Mouse (Mus musculus) liver, embryonic 12.5 days (tissue): ENCODE results near the gene Syt13. TPM values are rescaled to one million over a fixed set of nuclear protein-coding genes. Genes with fewer than 3 reads are reported as not detected.
A peak's percentile ranks its signal among the peaks of the same experiment; 100 is the strongest.

Experiments
- ATAC-seq: fragments of 200-750 bp; cut with Nextera tagmentation; 2 replicates; pipeline ENCODE4 v1.8.0; 2017; ENCODE audit warnings: moderate number of reproducible peaks, mild to moderate bottlenecking, moderate library complexity
- H3K27ac ChIP-seq: fragments of 300-500 bp; sonication (generic); 2 replicates; pipeline ENCODE4 v1.5.1; 2016; ENCODE audit warnings: mild to moderate bottlenecking
- H3K27me3 ChIP-seq: fragments of 300-500 bp; sonication (generic); replicated peaks from 2 replicates; pipeline ENCODE4 v1.6.1; 2016; ENCODE audit warnings: mild to moderate bottlenecking, moderate library complexity
- H3K36me3 ChIP-seq: fragments of 300-500 bp; sonication (generic); 2 replicates; pipeline ENCODE4 v1.6.1; 2016; ENCODE audit warnings: mild to moderate bottlenecking, moderate library complexity
- H3K4me1 ChIP-seq: fragments of 300-500 bp; sonication (generic); 2 replicates; pipeline ENCODE4 v1.6.1; 2016
- H3K4me2 ChIP-seq: fragments of 300-500 bp; sonication (generic); 2 replicates; pipeline ENCODE4 v1.6.1; 2016; ENCODE audit warnings: mild to moderate bottlenecking, moderate library complexity
- H3K4me3 ChIP-seq: fragments of 300-500 bp; sonication (generic); 2 replicates; pipeline ENCODE4 v1.5.1; 2016; ENCODE audit warnings: mild to moderate bottlenecking, moderate library complexity
- H3K9ac ChIP-seq: fragments of 300-500 bp; sonication (generic); 2 replicates; pipeline ENCODE4 v1.6.1; 2016; ENCODE audit warnings: mild to moderate bottlenecking, moderate library complexity
- H3K9me3 ChIP-seq: fragments of 300-500 bp; sonication (generic); replicated peaks from 2 replicates; pipeline ENCODE4 v1.6.1; 2016; ENCODE audit warnings: mild to moderate bottlenecking, moderate library complexity
- WGBS: fragments of 180-500 bp; shearing (Covaris S2); methylation state at CpG from one replicate; pipeline ENCODE4 v1.1.7; 2016; ENCODE audit not compliant: insufficient replicate concordance; 5-methylcytosine and 5-hydroxymethylcytosine counted together
- polyA plus RNA-seq: library from polyadenylated mRNA; unstranded; fragments of >200 nt; fragmentation: Nextera tagmentation; extraction: Ambion mirVana; gene quantifications from 2 replicates; pipeline ENCODE4 v1.2.1, GENCODE M21; 2016

Syt13 gene
- 0.43 and 0.44 TPM in 2 replicates for polyA plus RNA-seq

- Histone ChIP-seq H3K36me3 (no peaks in the 10 kb centered on the region), H3K9ac (no peak within 1 kb of the TSS), H3K4me2 (peak within 1 kb of the TSS; percentile 55), H3K27me3 (peaks cover 72% of the 10 kb centered on the region), H3K4me3 (peak within 1 kb of the TSS; percentile 32), H3K27ac (no peak within 1 kb of the TSS), H3K4me1 (peaks cover 7% of the 10 kb centered on the region), H3K9me3 (no peaks in the 10 kb centered on the region)
- 0 out of 2 replicates have a peak, but pooled peaks have one; percentile 24 for ATAC-seq
- WGBS, result 1% methylated on average over 38 of the region's 38 CpGs
Measured at GRCm38 (mm10) chr2:92914933-92915553, at the start of gene Syt13. Gene Syt13, plus strand, starts transcription at chr2:92915098.

DNA sequence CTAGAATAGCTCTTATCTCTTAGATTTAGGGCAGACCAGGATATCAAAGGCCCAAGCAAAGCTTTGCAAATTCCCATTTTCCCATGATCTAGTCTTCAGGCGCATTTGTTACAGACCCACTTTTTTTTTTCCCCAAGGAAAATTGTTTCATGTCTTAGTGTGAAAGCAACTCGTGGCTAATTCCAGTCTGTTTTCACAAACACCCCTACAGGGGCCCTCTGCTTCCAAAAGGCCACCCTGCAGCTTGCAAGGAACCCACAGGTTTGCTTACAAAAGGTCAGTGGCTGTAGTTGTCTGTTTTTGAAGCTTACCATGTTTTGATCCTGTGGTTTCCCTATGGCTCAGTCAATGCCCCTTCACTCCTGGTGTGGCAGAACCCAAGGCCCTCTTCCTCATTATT lies 48.3 kb upstream of the Syt13 start:
- no peak overlapping the region for H3K27ac ChIP-seq
- ATAC-seq, result no peak
- H3K9me3 ChIP-seq, result peaks cover 6% of the 10 kb centered on the region; the same call in 1 of the 2 replicates
- no peaks in the 10 kb centered on the region for H3K36me3 ChIP-seq
- no peak overlapping the region for H3K4me3 ChIP-seq
- no peaks in the 10 kb centered on the region for H3K27me3 ChIP-seq
- no peak overlapping the region for H3K4me2 ChIP-seq
- H3K4me1 ChIP-seq, result no peaks in the 10 kb centered on the region
- 18% methylated on average over 2 of the region's 2 CpGs for WGBS
- no peak overlapping the region for H3K9ac ChIP-seq

DNA sequence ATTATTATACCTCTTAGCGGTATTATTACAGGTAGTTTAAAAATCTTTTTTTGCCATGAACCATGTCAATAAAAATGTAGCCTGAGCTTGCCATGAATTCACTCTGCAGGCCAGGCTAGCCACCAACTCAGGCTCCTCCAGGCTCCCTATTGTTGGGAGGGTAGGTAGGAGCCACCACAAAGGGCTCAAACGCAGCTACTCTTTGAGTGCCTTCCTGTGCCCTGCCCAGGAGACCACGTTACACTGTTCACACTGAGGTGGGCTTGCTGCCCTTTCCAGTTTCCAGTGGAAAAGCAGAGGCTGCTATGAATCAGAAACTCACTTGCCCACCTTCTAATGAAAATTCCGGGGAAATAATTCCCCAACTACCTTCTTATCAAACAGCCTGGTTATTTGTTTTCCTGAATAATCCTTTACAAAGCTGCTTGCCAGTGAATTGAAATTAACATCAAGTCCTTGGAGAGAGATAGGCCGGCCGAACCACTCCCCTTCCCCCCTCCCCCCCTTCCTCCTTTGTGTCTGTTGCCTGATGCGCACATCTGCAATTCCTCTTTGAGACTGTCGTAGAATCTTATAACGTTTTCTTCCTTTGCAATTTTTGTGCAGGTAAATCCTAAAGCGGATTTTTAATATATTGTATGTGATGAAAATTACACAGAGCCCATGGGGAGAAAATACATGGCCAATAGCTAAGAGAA lies 44.6 kb upstream of the Syt13 start:
- H3K4me1 ChIP-seq, result no peaks in the 10 kb centered on the region
- no peak overlapping the region for H3K9ac ChIP-seq
- no peaks in the 10 kb centered on the region for H3K36me3 ChIP-seq
- H3K27me3 ChIP-seq, result no peaks in the 10 kb centered on the region; the same call in none of the 2 replicates
- WGBS, result 19% methylated on average over 10 of the region's 10 CpGs
- H3K4me3 ChIP-seq, result no peak overlapping the region
- no peak for ATAC-seq
- no peaks in the 10 kb centered on the region for H3K9me3 ChIP-seq
- H3K4me2 ChIP-seq, result no peak overlapping the region
- H3K27ac ChIP-seq, result no peak overlapping the region

GRCm38 (mm10) chr2:92871093-92871686 lies 43.7 kb upstream of the Syt13 start:
- no peak overlapping the region for H3K27ac ChIP-seq
- no peak for ATAC-seq
- no peak overlapping the region for H3K4me2 ChIP-seq
- no peaks in the 10 kb centered on the region for H3K9me3 ChIP-seq
- no peak overlapping the region for H3K9ac ChIP-seq
- H3K4me1 ChIP-seq, result no peaks in the 10 kb centered on the region
- no peaks in the 10 kb centered on the region; the same call in none of the 2 replicates for H3K27me3 ChIP-seq
- no peak overlapping the region for H3K4me3 ChIP-seq
- H3K36me3 ChIP-seq, result no peaks in the 10 kb centered on the region
- WGBS, result 54% methylated on average over 7 of the region's 7 CpGs

DNA sequence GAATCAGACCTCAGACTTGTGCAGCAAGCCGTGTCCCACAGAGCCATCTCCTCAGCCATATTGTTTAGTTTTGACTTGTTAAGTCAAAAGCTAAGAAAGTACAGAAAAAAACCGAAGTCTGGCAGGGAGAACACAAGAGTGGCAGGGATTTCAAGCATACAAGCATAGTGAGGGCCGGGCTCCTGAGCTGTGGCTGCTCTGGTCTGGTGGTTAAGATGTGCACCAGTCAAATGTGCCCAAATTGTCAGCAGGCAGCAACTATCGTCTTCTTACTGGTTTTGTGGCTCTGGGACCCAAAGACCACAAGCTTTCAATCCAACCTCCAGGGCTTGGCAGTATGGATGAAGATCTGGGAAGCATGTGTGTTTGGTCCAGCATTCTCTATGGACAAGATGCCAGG lies 42.2 kb upstream of the Syt13 start:
- Histone ChIP-seq H3K27ac (no peak overlapping the region), H3K4me1 (no peaks in the 10 kb centered on the region), H3K9me3 (no peaks in the 10 kb centered on the region), H3K27me3 (no peaks in the 10 kb centered on the region; the same call in none of the 2 replicates), H3K4me3 (no peak overlapping the region), H3K9ac (no peak overlapping the region), H3K36me3 (no peaks in the 10 kb centered on the region), H3K4me2 (no peak overlapping the region)
- 53% methylated on average over 4 of the region's 4 CpGs for WGBS
- no peak for ATAC-seq

- no peaks in the 10 kb centered on the region for H3K9me3 ChIP-seq
- H3K27me3 ChIP-seq, result no peaks in the 10 kb centered on the region; the same call in none of the 2 replicates
- H3K4me2 ChIP-seq, result no peak overlapping the region
- H3K9ac ChIP-seq, result no peak overlapping the region
- no peaks in the 10 kb centered on the region for H3K4me1 ChIP-seq
- no peak overlapping the region for H3K4me3 ChIP-seq
- no peak overlapping the region for H3K27ac ChIP-seq
- no peak for ATAC-seq
- H3K36me3 ChIP-seq, result no peaks in the 10 kb centered on the region
- WGBS, result 19% methylated on average over 1 of the region's 1 CpGs
Measured at GRCm38 (mm10) chr2:92874592-92874991, 40.3 kb upstream of the Syt13 start.

- 66% methylated on average over 3 of the region's 3 CpGs for WGBS
- Histone ChIP-seq H3K36me3 (no peaks in the 10 kb centered on the region), H3K9ac (no peak overlapping the region), H3K27me3 (no peaks in the 10 kb centered on the region; the same call in none of the 2 replicates), H3K4me3 (no peak overlapping the region), H3K4me2 (no peak overlapping the region), H3K4me1 (no peaks in the 10 kb centered on the region), H3K27ac (no peak overlapping the region), H3K9me3 (no peaks in the 10 kb centered on the region)
- no peak for ATAC-seq
Measured at GRCm38 (mm10) chr2:92877488-92877887, 37.4 kb upstream of the Syt13 start.

DNA sequence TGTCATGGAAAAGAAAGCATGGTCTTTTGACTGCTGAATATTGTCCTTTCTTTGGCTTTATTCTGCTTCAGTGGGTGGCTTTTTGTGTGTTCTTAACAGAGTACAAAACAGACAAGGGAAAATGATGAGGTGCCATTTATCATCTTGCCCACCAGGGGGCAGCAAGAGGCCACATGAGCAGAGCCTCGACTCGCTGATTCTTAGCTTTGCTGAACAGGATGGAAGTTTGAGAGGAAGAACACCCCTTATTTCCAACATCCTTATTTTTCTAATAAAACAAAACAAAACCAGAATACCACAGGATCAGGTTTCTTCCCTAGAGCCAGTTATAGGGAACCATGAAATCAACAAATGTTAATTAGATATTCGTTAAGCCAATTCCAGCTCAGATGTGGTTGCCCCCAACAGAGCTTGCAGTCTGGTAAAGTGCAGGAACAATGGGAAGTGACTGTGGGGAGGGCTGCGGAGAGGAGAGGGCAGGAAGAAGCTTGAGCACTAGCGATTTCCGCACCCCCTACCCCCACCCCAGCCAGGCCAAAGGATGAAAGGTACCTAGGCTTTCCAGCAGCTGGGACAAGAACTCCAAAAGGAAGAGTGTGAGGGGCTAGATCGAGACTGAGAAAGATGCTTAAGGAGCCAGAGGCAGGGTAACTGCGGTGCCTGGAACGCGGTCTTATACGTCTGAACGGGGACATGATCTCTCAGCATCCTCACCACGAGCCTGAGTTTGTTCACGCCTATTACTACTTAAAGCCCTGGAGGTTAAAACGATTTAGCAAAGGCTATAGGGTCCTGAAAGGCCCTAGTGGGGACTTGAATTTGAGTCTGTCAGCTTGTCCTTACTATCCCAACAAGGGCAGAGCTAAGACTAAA lies 31.6 kb upstream of the Syt13 start:
- Histone ChIP-seq H3K4me2 (no peak overlapping the region), H3K4me3 (no peak overlapping the region)

GRCm38 (mm10) chr2:92883912-92884243 lies 31.0 kb upstream of the Syt13 start:
- Histone ChIP-seq H3K27ac (no peak overlapping the region), H3K36me3 (no peaks in the 10 kb centered on the region), H3K4me1 (0 out of 2 replicates have a peak, but pooled peaks cover 3% of the 10 kb centered on the region), H3K4me2 (no peak overlapping the region), H3K27me3 (peaks cover 9% of the 10 kb centered on the region), H3K9ac (no peak overlapping the region), H3K9me3 (no peaks in the 10 kb centered on the region), H3K4me3 (no peak overlapping the region)
- ATAC-seq, result no peak
- WGBS, result 3% methylated on average over 2 of the region's 2 CpGs

More for the DNA sequence above, 31.6 kb upstream of the Syt13 start:
- no peak for ATAC-seq
- 0 out of 2 replicates have a peak, but pooled peaks cover 3% of the 10 kb centered on the region for H3K4me1 ChIP-seq
- no peak overlapping the region for H3K27ac ChIP-seq
- peaks cover 9% of the 10 kb centered on the region for H3K27me3 ChIP-seq
- no peak overlapping the region for H3K9ac ChIP-seq
- no peaks in the 10 kb centered on the region for H3K36me3 ChIP-seq
- 2% methylated on average over 15 of the region's 15 CpGs for WGBS
- no peaks in the 10 kb centered on the region for H3K9me3 ChIP-seq

DNA sequence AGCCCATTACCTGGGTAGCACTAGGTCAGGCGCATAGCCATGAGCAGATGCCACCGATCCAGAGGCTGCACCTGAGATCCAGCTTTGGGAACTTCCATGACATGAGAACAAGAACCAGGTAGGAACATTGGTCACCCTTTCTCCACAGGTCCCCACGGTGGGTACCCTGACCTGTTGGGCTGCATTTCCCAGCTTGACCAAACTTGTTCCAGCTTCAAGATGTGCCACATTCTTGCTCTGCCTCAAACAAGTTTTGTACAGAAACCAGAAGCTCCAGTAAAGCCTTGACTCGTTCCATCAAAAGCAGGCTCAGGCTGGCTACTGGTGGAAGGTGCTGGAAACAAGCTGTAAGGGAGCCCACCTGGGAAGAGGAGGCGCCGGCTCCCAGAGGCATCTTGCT lies 29.9 kb upstream of the Syt13 start:
- 77% methylated on average over 6 of the region's 6 CpGs for WGBS
- H3K4me2 ChIP-seq, result no peak overlapping the region
- no peaks in the 10 kb centered on the region for H3K36me3 ChIP-seq
- no peak for ATAC-seq
- H3K4me3 ChIP-seq, result no peak overlapping the region
- peaks cover 9% of the 10 kb centered on the region for H3K27me3 ChIP-seq
- no peak overlapping the region for H3K27ac ChIP-seq
- H3K9me3 ChIP-seq, result no peaks in the 10 kb centered on the region
- no peak overlapping the region for H3K9ac ChIP-seq
- H3K4me1 ChIP-seq, result 0 out of 2 replicates have a peak, but pooled peaks cover 3% of the 10 kb centered on the region

GRCm38 (mm10) chr2:92886862-92887261 lies 28.0 kb upstream of the Syt13 start:
- no peak overlapping the region for H3K4me2 ChIP-seq
- no peak overlapping the region for H3K9ac ChIP-seq
- H3K9me3 ChIP-seq, result no peaks in the 10 kb centered on the region
- WGBS, result 57% methylated on average over 3 of the region's 3 CpGs
- H3K36me3 ChIP-seq, result no peaks in the 10 kb centered on the region
- peaks cover 9% of the 10 kb centered on the region; the same call in 1 of the 2 replicates for H3K27me3 ChIP-seq
- 0 out of 2 replicates have a peak, but pooled peaks cover 3% of the 10 kb centered on the region for H3K4me1 ChIP-seq
- no peak for ATAC-seq
- no peak overlapping the region for H3K27ac ChIP-seq
- H3K4me3 ChIP-seq, result no peak overlapping the region
